Mouse (Mus musculus) left cerebral cortex, adult 9 months (tissue): ENCODE measurements around the gene Slc9c1.
"Not testable (repeated sequence)": the region's sequence is repeated elsewhere in the genome, so short reads cannot be mapped to it uniquely, and the experiment has no call there.

Source experiments
- DNase-seq, 2 experiments: peaks; one replicate each; pipeline ENCODE4 v3.0.0; 2022; ENCODE audit warnings: low spot score in 2 of 2

Gene Slc9c1

DNA sequence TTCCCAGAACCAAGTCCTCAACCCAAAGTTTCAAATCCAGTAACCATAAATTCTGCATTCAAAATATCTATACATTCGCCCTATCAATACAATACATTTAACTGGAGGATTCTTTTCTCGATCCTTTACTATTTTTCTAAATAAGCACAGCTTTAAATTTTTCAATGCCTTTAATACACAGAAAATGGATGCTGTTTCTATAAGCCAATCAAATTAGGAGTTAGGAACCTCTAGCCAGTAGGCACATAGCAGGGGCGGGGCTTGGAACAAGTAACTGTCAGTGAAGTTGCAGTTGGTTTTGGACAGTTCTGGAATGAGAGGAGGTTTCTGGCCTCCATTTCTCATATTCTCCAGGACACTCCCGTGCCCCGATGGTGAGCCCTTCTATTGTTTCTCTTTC lies at the start of gene Slc9c1:
Gene Slc9c1, plus strand, starts transcription at position 301 of the 400 bp plus-strand sequence.
- DNase-seq, result no peak

DNA sequence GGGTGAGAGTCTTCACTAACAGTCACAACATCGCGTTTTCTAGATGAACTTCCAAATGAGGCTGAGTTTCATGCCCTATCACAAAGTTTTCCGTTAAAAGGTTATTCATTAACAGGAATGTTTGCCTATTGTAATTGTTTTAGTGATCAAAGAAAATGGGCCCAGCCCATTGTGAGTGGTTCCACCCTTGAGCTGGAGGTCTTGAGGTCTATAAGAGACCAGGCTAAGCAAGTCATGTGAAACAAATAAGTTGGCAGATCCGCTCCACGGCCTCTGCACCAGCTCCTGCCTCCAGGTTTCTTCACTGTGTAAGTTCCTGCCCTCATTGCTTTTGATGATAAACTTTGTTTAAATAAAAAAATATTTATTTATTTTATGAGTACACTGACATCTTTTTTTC lies 42.2 kb upstream of the Slc9c1 start, which contains the start of gene Gm609:
Gene Gm609, minus strand, starts transcription at position 43 of the 400 bp plus-strand sequence.
- DNase-seq, result no peak

DNA sequence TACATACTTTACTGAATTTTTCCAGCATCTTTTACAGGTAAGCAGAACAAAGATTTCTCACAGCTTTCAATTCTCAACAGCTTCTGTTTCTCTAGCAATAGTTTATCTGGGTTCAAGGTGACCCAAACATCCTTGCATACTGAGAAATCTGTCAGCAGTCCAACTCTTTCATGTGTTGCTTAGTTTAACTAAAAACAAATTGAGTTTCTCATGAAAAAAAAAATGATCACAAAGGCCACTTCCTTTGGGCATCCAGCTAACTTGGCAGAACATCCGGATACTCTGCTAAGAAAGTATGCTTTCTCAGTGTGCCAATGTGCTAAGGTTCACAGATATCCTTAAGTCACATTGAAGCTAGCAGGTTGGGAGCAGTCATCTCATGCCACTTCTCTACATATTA lies 39.8 kb upstream of the Slc9c1 start:
- no peak for DNase-seq

DNA sequence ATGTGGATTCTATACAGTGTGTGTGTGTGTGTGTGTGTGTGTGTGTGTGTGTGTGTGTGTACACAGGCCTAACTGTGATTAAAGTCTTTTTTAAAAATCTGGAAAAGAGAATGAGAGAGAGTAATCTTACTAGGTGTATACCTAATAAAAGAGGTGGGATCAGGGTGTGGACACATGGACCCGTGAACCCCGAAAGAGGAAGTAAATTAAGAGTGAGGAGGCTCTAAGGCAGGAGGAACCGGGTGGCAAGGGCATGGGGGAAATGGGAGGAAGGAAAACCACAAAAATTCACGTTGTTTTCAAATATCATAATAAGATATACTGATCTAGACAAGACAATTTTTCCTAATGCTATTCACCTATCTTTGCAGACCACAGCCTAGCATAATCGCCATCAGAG lies 9.6 kb upstream of the Slc9c1 start:
- no peak for DNase-seq

DNA sequence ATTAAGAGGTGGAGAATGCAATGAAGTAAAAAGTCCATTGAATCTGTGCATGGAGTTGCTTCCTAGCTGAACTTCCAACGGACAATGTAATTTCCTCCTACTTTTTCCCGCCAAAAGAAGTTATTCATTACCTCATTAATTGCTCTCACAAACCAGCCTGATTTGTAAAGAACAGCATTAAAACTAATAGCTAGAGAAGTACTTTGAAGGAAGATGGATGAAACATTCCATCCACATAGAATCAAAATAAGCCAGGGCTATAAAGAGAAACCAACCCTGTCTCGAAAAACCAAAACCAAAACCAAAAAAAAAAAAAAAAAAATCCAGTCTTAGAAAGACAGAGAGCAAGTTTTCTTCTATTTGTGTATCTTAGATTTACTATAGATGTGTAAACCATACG lies 3.2 kb upstream of the Slc9c1 start, which contains the start of gene Gm17783:
Gene Gm17783, minus strand, starts transcription at position 101 of the 400 bp plus-strand sequence.
- DNase-seq, result no peak

DNA sequence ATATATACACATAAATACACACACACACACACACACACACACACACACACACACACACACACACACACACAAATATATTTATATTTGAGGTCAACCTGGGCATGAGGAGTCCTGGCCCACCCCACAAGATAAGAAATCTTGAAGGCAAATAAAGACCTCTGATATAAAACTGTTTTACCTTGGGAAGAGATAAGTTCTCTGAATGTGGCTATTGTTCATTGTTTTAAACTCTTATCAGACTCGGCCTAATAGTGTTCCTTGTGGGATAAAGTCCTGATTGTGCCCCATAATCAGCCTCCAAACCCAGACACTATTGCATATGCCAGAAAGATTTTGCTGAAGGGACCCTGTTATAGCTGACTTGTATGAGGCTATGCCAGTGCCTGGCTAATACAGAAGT lies 3.2 kb downstream of the Slc9c1 start:
- not testable (repeated sequence) for DNase-seq

DNA sequence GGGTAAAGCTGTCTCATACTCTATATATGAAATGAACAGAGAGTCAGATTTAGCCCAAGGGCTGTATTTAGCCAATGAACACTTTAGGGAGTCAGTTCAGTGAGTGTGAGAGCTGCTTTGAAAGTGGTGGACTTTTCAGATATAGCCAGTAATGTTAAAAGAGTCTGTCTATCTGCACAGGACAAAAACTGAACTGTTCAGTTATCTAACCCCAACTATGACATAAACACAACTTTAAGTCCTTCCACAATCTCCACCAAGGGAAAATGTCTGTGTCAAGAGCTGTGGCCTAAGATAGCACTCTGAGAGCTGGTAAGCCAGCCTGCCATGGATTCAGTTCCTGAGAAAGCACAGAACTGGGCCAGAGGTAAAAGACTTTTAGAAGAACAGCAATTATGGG lies 7.0 kb downstream of the Slc9c1 start:
- DNase-seq, result no peak

DNA sequence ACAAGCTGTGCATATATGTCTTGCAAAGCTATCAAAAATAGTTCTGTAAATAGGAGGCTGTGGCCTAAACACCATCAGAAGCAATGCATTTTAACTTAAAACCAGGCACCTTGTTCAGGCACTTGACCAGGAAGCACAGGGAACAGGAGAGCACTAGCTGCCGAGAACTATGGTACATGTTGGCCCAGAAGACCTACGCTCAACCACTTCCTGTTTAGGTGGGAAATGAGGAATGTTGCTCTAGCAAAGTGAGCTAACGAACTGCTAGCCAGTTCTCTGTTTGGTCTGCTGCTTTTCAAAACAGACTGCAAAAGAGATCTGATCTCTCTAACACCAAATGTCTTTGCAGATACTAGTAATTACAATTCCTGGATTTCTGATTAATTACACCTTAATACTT lies 9.2 kb downstream of the Slc9c1 start:
- no peak for DNase-seq

DNA sequence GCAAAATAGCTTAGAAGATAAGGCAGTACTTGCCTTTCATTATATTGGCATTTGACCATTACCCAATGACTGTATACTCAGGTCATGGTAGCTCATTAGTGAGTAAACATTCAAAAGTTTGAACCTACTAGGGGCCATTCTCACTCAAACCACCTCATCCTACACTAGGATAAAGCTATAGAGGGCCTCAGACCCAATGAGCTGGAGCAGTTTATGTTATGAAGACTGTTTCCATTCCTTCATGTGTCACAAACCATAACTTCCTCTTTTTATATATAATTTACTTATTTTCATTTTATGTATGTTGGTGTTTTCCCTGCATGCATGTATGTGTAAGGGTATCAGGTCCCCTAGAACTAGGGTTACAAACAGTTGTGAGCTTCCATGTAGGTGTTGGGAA lies 12.9 kb downstream of the Slc9c1 start:
- no peak for DNase-seq

DNA sequence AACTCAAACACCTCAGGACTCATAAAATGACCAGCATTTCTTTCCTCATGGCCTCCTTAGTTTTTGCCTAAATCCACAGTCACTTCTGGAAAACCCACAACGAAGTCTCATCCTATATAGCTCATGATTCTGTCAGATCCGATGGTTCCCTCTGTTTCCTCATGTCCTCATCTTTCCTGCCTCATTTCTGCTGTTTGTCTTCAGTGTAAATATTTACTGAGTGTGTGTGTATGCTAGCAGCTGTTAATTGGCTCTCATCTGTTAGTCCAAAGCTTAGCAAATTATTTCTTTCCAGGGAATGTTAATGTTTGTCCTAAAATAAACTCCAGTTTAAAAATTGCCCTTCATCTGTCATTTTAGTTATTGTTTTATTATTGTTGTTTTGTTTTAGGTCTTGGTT lies 16.5 kb downstream of the Slc9c1 start:
- no peak for DNase-seq

DNA sequence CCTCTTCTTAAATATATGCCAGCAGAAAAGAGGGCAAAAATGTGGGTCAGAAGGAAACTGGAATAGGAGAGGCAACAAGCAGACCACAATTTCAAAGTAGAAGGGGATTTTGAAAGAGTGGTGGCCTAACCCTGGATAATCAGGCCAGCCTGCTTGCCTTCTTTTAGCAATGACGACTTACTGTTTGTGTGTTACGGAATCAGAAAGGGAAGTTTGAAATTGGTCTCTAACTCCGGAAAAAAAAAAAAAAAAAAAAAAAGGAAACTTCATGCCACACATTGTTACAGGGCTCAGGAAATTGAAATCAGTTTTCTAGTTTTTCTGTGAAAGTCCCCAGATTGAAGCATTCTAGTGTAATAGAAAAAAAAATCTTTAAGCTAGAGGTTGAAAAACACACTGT lies 26.6 kb downstream of the Slc9c1 start:
- no peak for DNase-seq

DNA sequence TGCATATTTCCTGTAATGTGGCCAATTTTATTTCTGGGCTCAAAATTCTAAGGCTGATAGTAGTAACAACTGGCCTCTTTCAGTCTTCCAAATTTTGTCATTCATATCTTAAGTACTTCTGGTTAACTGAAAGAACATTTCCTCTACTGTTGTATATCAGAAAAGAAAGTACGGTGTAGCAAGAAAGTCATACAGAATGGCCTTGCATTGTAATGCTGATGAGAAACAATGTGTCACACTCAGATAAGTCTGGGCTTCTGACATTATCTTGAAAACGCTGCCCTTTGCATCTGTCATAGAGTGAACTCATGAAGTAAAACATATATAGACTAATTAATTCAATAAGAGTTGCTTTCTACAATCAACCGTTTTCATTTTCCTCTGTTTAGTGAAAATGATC lies 37.2 kb downstream of the Slc9c1 start:
- no peak for DNase-seq

DNA sequence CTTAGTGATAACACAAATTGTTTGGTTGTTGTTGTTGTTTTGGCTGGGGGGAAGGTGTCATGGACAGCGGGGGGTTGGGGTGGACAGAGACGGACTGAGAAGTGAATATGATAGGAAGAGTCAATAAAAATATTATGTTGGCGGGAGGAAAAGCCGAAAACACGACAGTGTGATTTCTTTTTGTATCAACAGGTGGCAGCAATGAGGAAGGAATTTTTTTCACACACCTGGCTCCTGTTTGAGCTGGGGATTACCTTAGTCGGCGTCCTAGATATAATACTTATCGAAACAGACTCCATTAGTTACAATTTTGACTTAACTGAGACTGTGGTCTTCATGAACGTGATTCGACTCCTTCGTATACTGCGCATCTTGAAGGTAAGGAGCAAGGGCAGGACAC lies 44.8 kb downstream of the Slc9c1 start:
- no peak for DNase-seq

DNA sequence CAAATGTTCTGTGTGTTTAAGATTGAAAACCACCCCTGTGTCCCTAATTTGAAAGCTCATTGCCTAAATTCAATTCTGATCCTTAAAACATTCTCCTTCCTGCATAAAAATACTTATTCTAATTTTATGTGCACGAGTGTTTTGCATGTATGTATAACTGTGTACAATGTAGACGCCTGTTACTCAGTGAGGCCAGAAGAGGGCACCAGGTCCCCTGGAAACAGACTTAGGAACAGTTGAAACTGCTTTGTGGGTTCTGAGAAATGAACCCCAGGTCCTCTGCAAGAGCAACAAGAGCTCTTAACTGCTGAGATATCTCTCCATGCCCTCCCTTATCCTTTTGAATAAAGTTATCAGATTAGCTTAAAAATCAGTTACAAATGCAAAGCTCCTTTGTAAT lies 47.4 kb downstream of the Slc9c1 start:
- DNase-seq, result no peak

DNA sequence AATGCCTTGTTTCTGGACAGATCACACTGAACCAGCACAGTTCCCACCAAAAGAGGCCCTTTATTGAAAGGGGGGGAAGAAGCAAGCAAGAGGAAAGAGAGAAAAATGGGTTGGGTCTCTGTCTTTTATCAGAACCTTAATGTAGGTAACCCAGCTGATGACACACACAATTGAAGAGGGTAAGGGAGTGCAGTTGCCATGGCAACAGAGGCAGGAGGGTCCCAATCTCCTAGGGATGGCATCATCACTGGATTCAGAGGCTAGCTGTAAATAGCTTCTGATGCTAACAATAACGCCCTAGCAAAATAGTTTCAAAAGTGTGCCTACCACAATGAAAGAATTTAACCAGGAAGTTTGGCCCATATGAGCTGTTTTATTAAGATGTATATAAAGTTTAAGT lies 58.5 kb downstream of the Slc9c1 start:
- DNase-seq, result no peak

DNA sequence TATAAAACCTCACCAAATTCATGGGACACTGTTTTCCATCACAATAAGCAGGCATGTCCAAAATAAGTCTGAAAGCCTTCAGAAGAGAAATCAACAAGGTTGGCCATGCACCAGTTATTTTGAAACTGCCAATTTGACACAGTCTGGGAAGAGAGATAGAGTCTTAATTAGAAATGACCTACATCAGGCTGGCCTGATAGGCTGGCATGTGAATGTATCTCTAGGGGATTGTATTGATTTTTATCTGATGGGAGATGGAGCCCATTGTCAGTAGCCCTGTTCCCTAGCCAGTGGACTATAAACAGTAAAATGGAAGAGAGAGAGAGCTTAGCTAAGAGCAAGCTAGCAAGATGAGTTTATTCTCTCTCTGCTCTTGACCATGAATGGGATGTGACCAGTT lies 60.4 kb downstream of the Slc9c1 start:
- no peak for DNase-seq

DNA sequence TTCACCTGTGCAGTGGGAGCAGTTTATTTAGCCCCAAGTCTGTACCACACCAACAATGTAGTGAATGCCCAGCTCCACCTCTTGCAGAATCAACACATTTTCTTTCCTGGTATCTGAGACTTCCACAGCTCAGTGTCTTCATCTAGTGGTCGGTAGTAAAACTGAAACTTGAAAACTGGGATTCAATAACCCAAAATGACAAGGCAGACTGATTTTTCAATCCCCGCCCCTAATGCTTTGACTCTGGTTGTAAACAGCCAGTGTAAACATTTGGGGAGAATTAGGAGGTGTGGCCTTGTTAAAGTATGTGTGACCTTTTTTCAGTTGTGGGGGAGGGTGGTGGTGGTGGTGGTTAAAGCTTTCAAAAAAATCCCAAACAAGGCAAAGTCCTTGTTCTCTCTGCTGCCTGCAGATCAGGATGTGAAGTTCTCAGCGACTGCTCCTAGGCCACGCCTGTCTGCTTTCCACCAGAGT lies 73.4 kb downstream of the Slc9c1 start:
- DNase-seq, result peak in 1 of 2 experiments; percentile 34

DNA sequence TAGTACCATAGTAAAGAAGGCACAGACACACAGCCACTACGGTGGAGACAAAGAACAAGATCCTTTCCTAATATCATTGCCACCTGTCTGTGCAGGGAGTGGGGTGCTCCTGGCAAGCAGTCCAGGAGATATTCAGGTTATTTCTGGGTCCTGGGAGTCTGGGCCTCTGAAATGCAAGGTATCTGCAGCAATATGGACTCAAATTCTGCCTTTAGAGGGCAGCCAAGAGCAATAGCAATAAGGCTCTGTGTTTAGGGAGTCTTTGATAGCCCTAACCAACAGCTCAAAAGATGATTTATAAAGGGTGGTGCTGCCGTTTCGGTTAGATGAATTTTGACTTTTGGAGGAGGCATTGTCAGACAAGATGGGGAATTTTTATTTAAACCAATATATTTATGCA lies 74.2 kb downstream of the Slc9c1 start:
- DNase-seq, result peak in 1 of 2 experiments; percentile 16

DNA sequence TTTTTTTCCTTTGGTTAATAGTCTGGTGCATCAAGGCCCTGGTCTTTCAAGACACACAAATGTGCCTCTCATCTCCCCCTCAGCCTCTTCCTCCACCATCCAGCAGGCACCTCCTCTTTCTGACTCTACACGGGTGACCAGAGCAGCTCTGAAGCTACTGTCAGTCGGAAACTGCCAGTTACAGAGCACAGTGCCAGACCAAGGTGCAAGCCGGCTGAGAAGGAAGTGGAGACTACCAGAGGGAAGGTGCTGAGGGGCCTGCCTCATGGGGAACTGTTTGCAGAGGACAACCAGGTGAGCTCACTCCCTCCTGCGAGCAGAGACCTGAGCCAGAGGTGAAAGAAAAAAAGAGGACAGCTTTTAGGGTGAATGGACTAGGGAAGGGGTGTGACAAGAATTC lies 75.2 kb downstream of the Slc9c1 start, which contains the start of gene Gcsam:
Gene Gcsam, plus strand, starts transcription at position 114 of the 400 bp plus-strand sequence.
- no peak for DNase-seq

DNA sequence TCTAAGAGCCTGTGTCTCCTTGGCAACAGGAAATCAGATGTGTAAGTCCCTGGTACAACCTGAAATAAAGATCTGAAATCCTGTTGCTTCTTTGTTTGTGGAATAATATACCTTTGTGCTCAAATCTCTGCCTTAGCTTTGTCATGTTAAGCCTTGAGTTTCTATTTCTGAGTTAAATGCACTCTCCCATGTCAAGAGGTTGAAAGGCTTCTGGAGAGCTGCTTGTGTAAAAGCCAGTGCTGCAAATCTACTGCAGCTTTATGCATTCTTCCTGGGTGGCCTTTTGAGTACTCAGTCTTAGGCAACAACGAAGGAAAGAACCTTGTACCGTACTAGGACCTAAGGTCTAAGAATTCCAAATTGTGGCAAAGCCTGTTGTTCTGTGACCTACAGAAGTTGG lies 78.1 kb downstream of the Slc9c1 start:
- DNase-seq, result no peak

DNA sequence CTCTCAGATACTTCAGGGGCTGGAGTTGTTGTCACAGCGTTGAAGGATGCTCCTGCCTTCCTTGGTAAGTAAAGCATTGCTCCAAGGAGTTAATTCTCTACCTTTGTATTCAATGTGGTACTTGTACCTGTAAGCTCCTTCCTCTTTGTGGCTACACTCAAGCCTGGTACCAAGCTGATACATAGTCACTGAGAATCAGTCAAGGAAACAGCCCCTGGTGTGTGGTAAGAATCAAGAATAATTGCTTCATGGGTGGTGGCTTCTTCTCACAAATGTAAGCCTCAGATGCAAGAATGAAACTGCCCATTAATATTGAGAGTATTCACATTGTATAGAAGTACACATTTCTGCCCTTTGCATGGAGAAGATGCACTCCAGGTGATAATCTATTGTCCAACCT lies 80.8 kb downstream of the Slc9c1 start:
- DNase-seq, result no peak

DNA sequence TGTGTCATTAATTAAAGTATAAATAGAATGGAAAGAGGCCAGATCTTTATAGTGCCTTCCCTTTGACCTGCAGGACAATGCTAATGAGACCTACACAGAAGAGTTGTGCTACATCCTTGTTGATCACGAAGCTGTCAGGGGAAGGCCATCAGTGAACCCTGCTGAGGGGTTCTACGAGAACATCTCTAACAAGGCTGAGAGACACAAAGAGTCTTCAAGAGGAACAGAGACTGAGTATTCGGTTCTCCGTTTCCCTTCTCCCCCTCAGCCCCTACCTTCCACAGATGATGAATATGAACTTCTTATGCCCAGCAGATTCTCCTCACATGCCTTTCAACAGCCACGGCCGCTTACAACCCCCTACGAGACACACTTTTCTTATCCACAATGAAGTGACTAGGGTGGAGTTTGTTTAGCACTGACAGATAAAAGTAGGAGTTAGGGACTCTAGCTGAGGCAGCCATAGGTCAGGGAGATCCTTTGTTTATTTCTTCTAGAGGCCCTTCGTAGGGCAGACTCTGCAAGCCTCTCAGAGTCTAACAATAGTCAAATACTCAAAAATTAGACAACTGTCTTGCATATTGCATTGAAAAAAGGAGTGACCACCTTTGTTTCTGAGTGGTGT lies 84.8 kb downstream of the Slc9c1 start:
- DNase-seq, result no peak

DNA sequence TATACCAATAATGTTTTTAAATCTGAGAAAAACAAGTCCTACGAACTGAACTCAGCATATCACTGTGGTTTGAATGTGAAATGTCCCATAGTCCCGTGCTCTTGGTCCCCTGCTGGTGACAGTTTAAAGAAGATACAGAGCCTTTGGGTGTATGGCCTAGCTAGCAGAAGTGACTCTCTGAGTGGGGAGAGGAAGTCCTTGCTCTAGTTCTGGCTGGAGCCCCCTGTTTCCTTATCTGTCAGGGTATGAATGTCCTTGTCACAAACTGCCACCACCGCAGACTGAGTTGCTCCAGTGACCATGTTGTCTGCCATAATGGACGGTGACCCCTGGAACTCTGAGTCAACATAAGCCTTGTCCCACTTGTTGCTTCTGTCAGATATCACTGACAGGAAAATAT lies 88.1 kb downstream of the Slc9c1 start:
- no peak for DNase-seq

DNA sequence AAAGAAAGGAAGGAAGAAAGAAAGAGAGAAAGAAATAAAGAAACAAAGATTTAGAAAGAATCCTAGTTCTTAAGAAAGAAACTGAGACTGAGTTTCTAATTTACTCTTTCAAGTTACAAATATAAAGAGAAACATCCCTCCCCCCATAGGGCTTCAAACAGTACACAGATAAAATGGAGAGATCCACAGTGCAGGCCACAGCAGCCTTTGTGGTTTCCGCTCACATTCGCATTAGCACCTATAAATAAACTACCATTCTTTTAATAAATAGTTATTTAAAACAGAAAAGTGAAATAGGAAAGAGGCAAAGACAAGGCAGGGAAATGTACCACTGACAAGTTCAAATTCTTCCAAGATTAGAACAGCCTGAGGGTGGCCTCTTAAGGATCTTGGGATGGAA lies 89.7 kb downstream of the Slc9c1 start:
- DNase-seq, result no peak
